Mouse (Mus musculus) left cerebral cortex, adult 2 months (tissue): ENCODE measurements around the gene Chpt1. TPM values are rescaled to one million over a fixed set of nuclear protein-coding genes. Genes with fewer than 3 reads are reported as not detected.
A peak's percentile ranks its signal among the peaks of the same experiment; 100 is the strongest.
"Not testable (repeated sequence)": the region's sequence is repeated elsewhere in the genome, so short reads cannot be mapped to it uniquely, and the experiment has no call there.

ENCODE experiments used
- DNase-seq, 2 experiments: peaks; one replicate each; pipeline ENCODE4 v3.0.0; 2021 to 2022; ENCODE audit warnings: low spot score in 2 of 2, mixed read lengths in 1 of 2; ENCODE audit errors: extremely low spot score in 1 of 2
- H3K27ac ChIP-seq: fragments of 200-600 bp; 2 replicates; pipeline ENCODE4 v1.8.1; 2022
- H3K4me3 ChIP-seq: fragments of 200-600 bp; 2 replicates; pipeline ENCODE4 v1.8.1; 2022
- CTCF ChIP-seq: fragments of 200-600 bp; IDR thresholded peaks from 2 replicates; pipeline ENCODE4 v1.8.1; 2022; ENCODE audit warnings: antibody characterized with exemption, mild to moderate bottlenecking, moderate library complexity
- intact Hi-C: fragments of 180-260 bp; cut with DNase I; formaldehyde crosslinking; loops from one replicate; pipeline ENCODE4 v1.15.1; 2025
- total RNA-seq, 2 experiments: library from RNA; stranded (reverse); gene quantifications; 2 replicates each; pipeline ENCODE4 v1.2.3; 2021

The Chpt1 gene
- total RNA-seq, 2 experiments from 2014 or later, result 36.5 to 39.8 TPM

DNA sequence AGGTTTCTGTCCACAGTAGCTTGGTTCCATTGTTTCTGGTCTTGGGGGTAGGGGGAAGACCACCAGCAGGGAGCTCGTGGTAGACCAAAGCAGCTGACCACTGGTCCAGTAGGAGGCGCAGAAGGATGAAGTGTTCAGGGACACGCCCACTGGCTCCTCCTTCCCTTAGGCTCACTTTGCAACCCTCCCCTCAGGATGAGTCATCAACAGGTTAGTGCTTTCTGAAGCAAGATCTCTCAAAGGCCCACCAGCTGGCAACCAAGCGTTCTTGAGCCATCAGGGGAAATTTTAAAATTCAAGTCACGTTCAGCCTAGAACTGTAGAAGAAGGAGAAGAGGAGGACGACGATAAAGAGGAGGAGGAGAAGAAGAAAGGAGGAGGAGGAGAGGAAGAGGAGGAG is 12.2 kb downstream of the Chpt1 start:
- intact Hi-C loops, result no loop called here
- TF ChIP-seq CTCF, result no peak
- no peak for DNase-seq
- H3K4me3 ChIP-seq, result no peak overlapping the region
- H3K27ac ChIP-seq, result no peak overlapping the region

DNA sequence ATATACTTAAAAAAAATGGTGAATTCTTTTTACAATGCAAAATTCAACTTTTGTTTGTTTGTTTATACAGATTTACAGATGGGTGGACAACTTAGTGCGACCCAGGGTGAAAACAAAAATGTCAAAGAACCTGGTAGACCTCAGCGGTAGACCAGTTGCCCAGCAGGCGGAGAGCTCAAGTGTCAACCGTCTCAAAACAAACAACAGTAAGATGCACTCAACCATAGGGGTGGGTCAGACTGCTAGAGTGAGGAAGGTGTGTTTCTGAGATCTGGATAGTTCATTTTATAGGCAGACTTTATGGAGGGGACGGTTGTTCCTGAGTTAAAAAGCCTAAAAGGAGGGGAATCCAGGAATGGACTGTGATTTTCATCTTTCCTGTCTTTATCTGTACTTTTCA is 15.2 kb downstream of the Chpt1 start:
- intact Hi-C loops, result no loop called here
- no peak for DNase-seq
- no peak for TF ChIP-seq CTCF
- H3K27ac ChIP-seq, result no peak overlapping the region
- no peak overlapping the region for H3K4me3 ChIP-seq

DNA sequence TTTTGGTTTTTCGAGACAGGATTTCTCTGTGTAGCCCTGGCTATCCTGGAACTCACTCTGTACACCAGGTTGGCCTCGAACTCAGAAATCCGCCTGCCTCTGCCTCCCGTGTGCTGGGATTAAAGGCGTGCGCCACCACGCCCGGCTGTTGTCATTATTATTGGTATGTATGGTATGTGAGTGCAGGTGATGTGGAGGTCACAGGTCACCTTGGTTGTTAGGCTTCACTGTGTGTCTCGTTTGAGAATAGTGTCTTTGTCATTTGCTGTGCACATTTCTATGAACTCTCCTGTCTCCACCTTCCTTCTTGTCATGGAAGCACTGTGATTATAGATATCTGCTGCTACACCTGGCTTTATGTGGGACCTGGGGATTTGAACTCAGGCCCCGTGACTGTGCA is 21.0 kb downstream of the Chpt1 start:
- DNase-seq, H3K4me3 ChIP-seq, intact Hi-C loops, H3K27ac ChIP-seq: not testable (repeated sequence)

DNA sequence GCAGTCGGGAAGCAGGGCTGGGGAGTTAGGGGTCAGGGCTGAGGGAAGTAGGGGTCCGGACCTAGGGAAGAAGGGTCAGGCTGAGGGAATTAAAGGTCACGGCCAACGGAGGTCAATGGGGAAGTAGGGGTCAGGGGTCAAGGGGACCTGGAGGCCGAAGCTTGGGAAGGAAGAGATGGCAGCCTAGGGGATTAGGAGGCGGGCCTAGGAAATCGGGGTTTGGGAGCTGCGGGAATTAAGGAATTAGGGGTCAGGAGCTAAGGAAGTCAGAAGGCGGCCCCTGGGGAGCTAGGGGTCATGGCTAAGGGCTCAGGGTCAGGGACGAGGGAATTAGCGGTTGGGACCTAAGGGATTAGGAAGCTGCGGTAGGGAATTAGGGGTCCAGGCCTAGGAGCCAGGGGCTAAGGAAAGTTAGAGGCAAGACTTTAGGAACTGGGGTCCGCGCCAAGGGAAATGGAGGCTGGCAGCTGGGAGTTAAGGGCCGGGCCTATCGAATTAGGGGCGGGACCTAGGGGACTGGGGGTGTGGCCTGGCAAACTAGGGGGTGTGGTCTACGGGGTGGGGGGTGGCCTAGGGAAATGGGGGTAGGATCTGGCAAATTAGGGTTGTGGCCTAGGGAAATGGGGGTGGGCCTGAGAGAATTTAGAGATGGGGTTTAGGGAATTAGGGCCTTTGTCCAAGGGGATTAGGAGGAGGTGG is 43.6 kb downstream of the Chpt1 start:
- DNase-seq, result no peak
- intact Hi-C loops, result no loop called here
- no peak for TF ChIP-seq CTCF
- Histone ChIP-seq H3K27ac (no peak overlapping the region), H3K4me3 (no peak overlapping the region)

DNA sequence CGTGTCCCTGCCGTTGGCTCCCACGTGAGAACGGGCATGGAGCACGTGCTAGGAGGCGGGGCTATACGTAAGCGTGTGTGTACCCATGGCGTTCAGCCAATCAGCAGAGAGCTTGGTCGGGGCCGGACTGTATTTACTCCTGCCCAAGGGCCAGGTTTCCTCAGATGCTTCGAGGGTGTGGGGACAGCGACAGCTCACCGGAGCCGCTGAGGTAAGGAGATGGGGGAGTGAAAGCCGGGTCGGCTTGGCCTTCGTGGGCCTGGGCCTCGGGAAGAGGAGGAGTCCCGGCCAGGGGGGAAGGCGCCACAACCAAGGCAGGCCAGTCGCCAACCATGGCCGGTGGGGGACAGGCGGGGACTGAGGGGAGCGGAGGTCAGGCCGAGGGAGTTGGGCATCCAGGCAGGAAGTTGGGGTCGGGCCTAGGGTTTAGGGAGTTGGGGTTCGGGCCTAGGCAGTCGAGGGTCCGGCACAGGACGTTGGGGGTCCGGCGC is 44.3 kb downstream of the Chpt1 start, which contains the start of gene Sycp3:
Gene Sycp3 (plus strand): TSS at position 68 of the 491 bp plus-strand sequence.
- intact Hi-C loops, result no loop called here
- H3K4me3 ChIP-seq, result no peak within 1 kb of the TSS

DNA sequence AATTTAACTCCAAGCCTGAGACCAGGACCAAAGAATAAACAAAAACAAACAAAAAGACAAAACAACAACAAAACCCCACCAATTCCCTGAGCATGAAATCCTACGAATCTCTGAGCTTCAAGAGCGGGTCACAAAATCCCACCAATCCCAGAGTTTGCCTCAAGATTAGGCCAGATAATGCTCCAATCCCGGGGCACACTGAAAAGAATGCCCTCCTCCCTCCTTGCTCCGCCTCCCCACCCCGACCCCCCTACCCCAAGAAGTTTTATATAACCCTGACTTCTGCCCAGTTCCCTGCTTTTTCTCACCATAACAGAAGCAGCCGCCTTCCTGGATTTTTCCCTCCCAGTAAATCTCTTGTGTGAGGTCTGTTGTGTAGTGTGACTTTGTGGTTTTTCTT is 46.1 kb downstream of the Chpt1 start:
- no peak for TF ChIP-seq CTCF
- Histone ChIP-seq H3K27ac (no peak overlapping the region), H3K4me3 (no peak overlapping the region)
- intact Hi-C loops, result no loop called here
- no peak for DNase-seq

More for the DNA sequence above, 44.3 kb downstream of the Chpt1 start, which contains the start of gene Sycp3:
- H3K27ac ChIP-seq, result no peak within 1 kb of the TSS
- DNase-seq, result no peak
- no peak for TF ChIP-seq CTCF

DNA sequence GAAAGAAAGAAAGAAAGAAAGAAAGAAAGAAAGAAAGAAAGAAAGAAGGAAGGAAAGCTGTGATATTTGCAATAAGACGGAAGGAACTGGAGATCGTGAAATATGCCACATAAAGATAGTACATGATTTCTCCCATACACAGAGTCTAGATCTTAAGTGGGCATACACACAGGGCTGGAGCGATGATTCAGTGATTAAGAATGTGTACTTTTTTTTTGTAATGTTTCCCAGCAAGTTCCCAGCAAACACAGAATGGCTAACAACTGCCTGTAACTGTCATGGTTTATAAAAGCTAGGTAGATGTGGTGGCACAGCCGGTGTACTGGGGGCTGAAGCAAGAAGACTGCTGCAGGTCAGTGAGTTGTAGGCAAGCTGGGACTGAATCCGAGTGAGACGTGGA is 51.9 kb downstream of the Chpt1 start:
- Histone ChIP-seq H3K4me3 (no peak overlapping the region), H3K27ac (no peak overlapping the region)
- DNase-seq, result no peak
- intact Hi-C loops, result no loop called here
- no peak for TF ChIP-seq CTCF

DNA sequence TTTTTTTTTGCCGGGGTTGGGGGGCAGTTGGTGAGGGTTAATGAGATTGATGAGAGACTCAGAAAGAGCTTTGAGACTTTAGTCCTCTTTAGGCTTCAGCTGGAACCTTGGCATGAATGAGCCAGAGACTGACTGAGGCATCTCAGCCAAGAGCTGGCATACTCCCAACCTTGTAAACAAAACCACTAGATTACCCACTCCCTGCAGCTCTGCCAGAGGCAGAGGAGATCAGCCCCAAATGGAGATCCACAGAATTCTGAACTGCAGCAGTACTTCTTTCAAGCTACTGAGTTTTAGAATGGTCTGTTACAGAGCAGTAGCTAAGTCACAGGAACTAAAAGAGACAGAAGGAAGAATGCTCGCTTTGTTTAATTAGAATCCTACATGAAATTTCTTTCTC is 52.7 kb downstream of the Chpt1 start:
- Histone ChIP-seq H3K27ac (no peak overlapping the region), H3K4me3 (no peak overlapping the region)
- peak in 1 of 2 experiments; percentile 35 for DNase-seq
- TF ChIP-seq CTCF, result no peak
- intact Hi-C loops, result no loop called here

DNA sequence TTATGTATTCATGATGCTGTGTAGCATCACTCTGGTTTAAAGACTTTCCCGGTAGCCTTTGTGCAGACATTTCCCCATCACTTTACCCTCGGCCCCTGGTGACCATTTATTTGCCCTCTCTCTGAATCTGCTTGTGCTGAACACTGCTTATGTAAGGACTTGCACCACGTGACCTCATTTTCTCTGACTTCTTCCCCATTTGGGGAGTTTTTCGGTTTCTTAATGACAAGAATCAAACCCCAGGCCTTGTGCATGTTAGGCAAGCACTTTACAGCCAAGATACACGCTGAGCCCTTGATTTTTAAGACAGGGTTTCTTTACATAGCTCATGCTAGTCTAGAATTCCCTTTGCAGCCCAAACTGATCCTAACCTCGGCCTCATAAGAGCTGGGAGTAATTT is 62.6 kb downstream of the Chpt1 start:
- TF ChIP-seq CTCF, result no peak
- intact Hi-C loops, result loop anchor here (5.0 to 10.0 kb wide), 2 partner anchors 224 to 286 kb away; no protein-coding TSS in a partner anchor
- DNase-seq, result no peak
- Histone ChIP-seq H3K4me3 (no peak overlapping the region), H3K27ac (no peak overlapping the region)

DNA sequence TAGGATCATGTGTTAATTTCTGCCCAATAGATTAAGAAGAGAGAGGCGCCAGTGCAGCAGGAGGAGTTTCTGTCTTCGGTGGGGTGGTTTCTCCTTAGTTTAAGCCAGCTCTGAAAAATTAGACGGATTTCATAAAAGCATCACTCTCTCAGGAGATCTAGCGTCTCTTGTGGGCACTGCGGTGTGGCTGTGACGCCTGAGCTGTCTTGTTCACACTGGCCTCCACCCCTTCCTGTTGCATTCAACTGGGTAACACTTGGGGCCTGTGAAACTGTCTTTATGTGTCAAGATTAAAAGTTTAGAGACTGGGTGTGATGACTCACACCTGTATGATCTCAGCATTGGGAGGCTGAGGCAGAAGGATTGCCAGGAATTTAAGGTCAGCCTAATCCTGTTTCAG is 75.9 kb downstream of the Chpt1 start:
- no peak for DNase-seq
- Histone ChIP-seq H3K4me3 (no peak overlapping the region), H3K27ac (no peak overlapping the region)
- no peak for TF ChIP-seq CTCF
- intact Hi-C loops, result no loop called here

DNA sequence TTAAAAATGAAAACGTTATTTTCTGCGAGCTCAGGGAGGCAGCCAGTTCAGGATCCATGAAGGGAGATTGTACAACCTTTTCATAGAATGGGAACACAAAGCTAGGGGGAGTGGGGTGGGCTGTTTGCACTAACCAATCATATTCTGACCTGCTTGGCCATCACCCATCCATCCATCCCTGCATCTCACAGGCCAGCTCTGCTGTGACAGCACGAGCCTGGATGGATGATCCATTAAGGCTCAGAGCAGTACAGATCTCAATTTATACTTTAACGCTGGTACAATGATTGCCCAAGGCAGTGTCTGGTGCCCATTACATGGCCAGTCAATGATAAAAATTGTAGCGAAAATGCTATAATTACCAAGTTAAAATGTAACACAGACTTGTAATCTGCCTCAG is 77.0 kb downstream of the Chpt1 start:
- Histone ChIP-seq H3K27ac (no peak overlapping the region), H3K4me3 (no peak overlapping the region)
- TF ChIP-seq CTCF, result no peak
- intact Hi-C loops, result loop anchor here (1.0 kb wide), 1 partner anchor 48 kb away; the partner anchor contains the start of genes Dram1 and Gnptab
- no peak for DNase-seq

DNA sequence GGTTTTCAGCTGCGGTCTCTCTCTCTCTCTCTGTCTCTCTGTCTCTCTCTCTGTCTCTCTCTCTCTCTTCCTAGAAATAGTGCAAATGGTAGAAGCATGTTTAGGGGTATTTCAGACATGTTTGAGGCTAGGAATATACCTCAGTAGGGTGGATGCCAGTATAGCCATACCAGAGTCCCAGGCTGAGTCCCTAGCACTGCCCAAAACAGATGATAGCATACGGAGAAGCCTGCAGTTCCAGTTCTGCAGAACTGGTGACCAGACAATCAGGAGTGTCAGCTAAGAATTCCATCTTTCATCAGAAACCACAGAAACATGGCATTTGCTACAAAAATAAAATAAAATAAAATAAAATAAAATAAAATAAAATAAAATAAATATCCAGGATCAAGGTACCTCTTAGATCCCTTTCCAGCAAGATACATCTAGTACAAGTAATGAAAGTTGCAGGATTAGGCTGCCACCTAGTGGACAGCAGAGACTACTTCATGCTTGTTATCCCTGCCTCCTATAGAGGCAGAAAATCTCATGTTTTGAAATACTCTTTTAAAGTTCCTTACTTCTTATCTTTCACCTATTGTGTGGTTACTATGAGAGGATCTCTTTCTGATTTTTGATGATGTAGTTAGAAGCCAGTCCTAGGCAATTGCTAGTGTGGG is 77.6 kb downstream of the Chpt1 start:
- peak; percentile 94 for TF ChIP-seq CTCF
- Histone ChIP-seq H3K4me3 (no peak overlapping the region), H3K27ac (no peak overlapping the region)
- peak; percentile 45 to 51 for DNase-seq
- intact Hi-C loops, result loop anchor here (1.0 kb wide), 1 partner anchor 47 kb away; the partner anchor contains the start of genes Dram1 and Gnptab
